Mouse (Mus musculus) C2C12 (cell line): Measurements from ENCODE around the gene Mrps5.

Experiments used
- CEBPB ChIP-seq: IDR thresholded peaks from one replicate; pipeline ENCODE4 v1.6.1; 2011; ENCODE audit warnings: low read depth, mild to moderate bottlenecking, control low read depth, moderate library complexity
- CTCF ChIP-seq: IDR thresholded peaks from one replicate; pipeline ENCODE4 v1.5.1; 2011; ENCODE audit not compliant: control insufficient read depth, insufficient read depth, insufficient read length
- FOSL1 ChIP-seq: IDR thresholded peaks from one replicate; pipeline ENCODE4 v1.8.0; 2011; ENCODE audit warnings: mild to moderate bottlenecking, low read length; ENCODE audit not compliant: poor library complexity, insufficient read depth, severe bottlenecking
- MAX ChIP-seq: IDR thresholded peaks from one replicate; pipeline ENCODE4 v1.6.1; 2011; ENCODE audit warnings: mild to moderate bottlenecking, control low read depth
- MYOG ChIP-seq: IDR thresholded peaks from one replicate; pipeline ENCODE4 v1.6.1; 2011; ENCODE audit not compliant: control insufficient read depth, insufficient read length; ENCODE audit errors: extremely low read depth
- USF1 ChIP-seq: IDR thresholded peaks from one replicate; pipeline ENCODE4 v1.6.1; 2011; ENCODE audit warnings: low read depth, mild to moderate bottlenecking, control low read depth, moderate library complexity

GRCm38 (mm10) chr2:127539494-127539893 is 47.5 kb upstream of the Mrps5 start:
- TF ChIP-seq CTCF (no peak), USF1 (no peak), CEBPB (no peak), MAX (no peak), MYOG (no peak), FOSL1 (no peak)
